Mouse (Mus musculus) liver, adult 2 months (tissue): ENCODE measurements around the gene Mrtfb.

ENCODE experiments used
- CTCF ChIP-seq: fragments of 200-500 bp; IDR thresholded peaks from 2 replicates; pipeline ENCODE4 v1.5.1; 2011; ENCODE audit warnings: low read depth, low read length, control low read depth
- POLR2A ChIP-seq: fragments of 200-500 bp; IDR thresholded peaks from 2 replicates; pipeline ENCODE4 v1.6.1; 2011; ENCODE audit warnings: low read length, control low read depth; ENCODE audit not compliant: insufficient read depth; ENCODE audit errors: extremely low read depth

DNA sequence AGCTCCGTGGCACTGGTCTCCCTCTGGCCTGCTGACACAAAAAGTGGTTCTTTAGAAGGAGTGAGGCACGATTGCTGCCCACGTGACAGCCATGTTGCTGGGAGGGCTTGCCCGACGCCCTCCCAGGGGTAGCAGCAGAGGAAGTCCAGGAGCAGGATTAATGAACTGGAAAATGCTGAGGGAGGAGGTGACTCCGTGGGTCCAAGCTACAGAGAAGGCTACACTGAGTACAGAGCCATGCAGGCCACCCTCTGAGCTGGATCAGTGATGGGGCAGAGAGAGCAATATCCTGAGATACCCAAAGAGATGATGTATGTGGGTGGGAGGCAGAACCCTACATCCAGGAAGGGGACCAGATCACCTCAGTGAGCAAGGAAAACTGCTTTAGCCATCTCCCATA is 148.4 kb downstream of the Mrtfb start:
- TF ChIP-seq POLR2A = no peak
- no peak for TF ChIP-seq CTCF
